Mouse (Mus musculus) left cerebral cortex, postnatal 10 days (tissue): ENCODE data around the gene Dlg2. TPM values are rescaled to one million over a fixed set of nuclear protein-coding genes. Genes with fewer than 3 reads are reported as not detected.
A peak's percentile ranks its signal among the peaks of the same experiment; 100 is the strongest.

Experiments
- DNase-seq, 2 experiments: peaks; one replicate each; pipeline ENCODE4 v3.0.0; 2021 to 2022; ENCODE audit warnings: low spot score in 2 of 2, mixed read lengths in 1 of 2; ENCODE audit errors: extremely low spot score in 1 of 2
- intact Hi-C: fragments of 180-260 bp; cut with DNase I; formaldehyde crosslinking; loops from one replicate; pipeline ENCODE4 v1.15.1; 2025
- total RNA-seq, 2 experiments: library from RNA; stranded (reverse); gene quantifications; 2 replicates each; pipeline ENCODE4 v1.2.3; 2021

Dlg2 gene
- total RNA-seq, 2 experiments from 2014 or later = 426 to 445 TPM

GRCm38 (mm10) chr7:91199372-91199771 is 722.9 kb downstream of the Dlg2 start:
- intact Hi-C loops = no loop called here
- DNase-seq = peak in 1 of 2 experiments; percentile 18

- intact Hi-C loops = no loop called here
- DNase-seq = peak in 1 of 2 experiments; percentile 77
Observed at GRCm38 (mm10) chr7:91208083-91208852, 731.8 kb downstream of the Dlg2 start.

GRCm38 (mm10) chr7:91208973-91209372 is 732.5 kb downstream of the Dlg2 start:
- intact Hi-C loops = no loop called here
- DNase-seq = no peak

- no peak for DNase-seq
- intact Hi-C loops = loop anchor here (10.0 kb wide), 2 partner anchors 117 to 517 kb away; no protein-coding TSS in a partner anchor
Observed at GRCm38 (mm10) chr7:91212236-91212635, 735.8 kb downstream of the Dlg2 start.

GRCm38 (mm10) chr7:91214921-91215320 is 738.4 kb downstream of the Dlg2 start:
- no peak for DNase-seq
- intact Hi-C loops = loop anchor here (10.0 kb wide), 2 partner anchors 120 to 520 kb away; no protein-coding TSS in a partner anchor

- peak in 1 of 2 experiments; percentile 26 for DNase-seq
- intact Hi-C loops = loop anchor here (10.0 kb wide), 2 partner anchors 124 to 524 kb away; no protein-coding TSS in a partner anchor
Observed at GRCm38 (mm10) chr7:91218321-91218987, 742.0 kb downstream of the Dlg2 start.

GRCm38 (mm10) chr7:91226442-91226841 is 750.0 kb downstream of the Dlg2 start:
- intact Hi-C loops = loop anchor here (10.0 kb wide), 1 partner anchor 712 kb away; no protein-coding TSS in a partner anchor

GRCm38 (mm10) chr7:91241718-91242117 is 765.2 kb downstream of the Dlg2 start:
- no peak for DNase-seq
- intact Hi-C loops = no loop called here

More at GRCm38 (mm10) chr7:91226442-91226841, 750.0 kb downstream of the Dlg2 start:
- DNase-seq = peak; percentile 35 to 75

GRCm38 (mm10) chr7:91261672-91262030 is 785.2 kb downstream of the Dlg2 start:
- intact Hi-C loops = loop anchor here (10.0 kb wide), 1 partner anchor 173 kb away; no protein-coding TSS in a partner anchor

GRCm38 (mm10) chr7:91262031-91262951 is 785.8 kb downstream of the Dlg2 start:
- intact Hi-C loops = loop anchor here (10.0 kb wide), 1 partner anchor 173 kb away; no protein-coding TSS in a partner anchor
- peak; percentile 26 to 48 for DNase-seq

More at GRCm38 (mm10) chr7:91261672-91262030, 785.2 kb downstream of the Dlg2 start:
- DNase-seq = no peak

- intact Hi-C loops = loop anchor here (10.0 kb wide), 1 partner anchor 172 kb away; no protein-coding TSS in a partner anchor
- peak in 1 of 2 experiments; percentile 20 for DNase-seq
Observed at GRCm38 (mm10) chr7:91262998-91263397, 786.5 kb downstream of the Dlg2 start.

- no peak for DNase-seq
- intact Hi-C loops = loop anchor here (10.0 kb wide), 1 partner anchor 167 kb away; no protein-coding TSS in a partner anchor
Observed at GRCm38 (mm10) chr7:91267764-91268163, 791.3 kb downstream of the Dlg2 start.

GRCm38 (mm10) chr7:91284167-91284566 is 807.7 kb downstream of the Dlg2 start:
- intact Hi-C loops = no loop called here
- DNase-seq = peak; percentile 40 to 46

- intact Hi-C loops = no loop called here
- no peak for DNase-seq
Observed at GRCm38 (mm10) chr7:91288324-91288723, 811.9 kb downstream of the Dlg2 start.

- intact Hi-C loops = no loop called here
- DNase-seq = peak in 1 of 2 experiments; percentile 46
Observed at GRCm38 (mm10) chr7:91296127-91296526, 819.7 kb downstream of the Dlg2 start.

GRCm38 (mm10) chr7:91311177-91311576 is 834.7 kb downstream of the Dlg2 start:
- no peak for DNase-seq
- intact Hi-C loops = no loop called here

GRCm38 (mm10) chr7:91345073-91345472 is 868.6 kb downstream of the Dlg2 start:
- intact Hi-C loops = no loop called here
- DNase-seq = no peak

- peak in 1 of 2 experiments; percentile 31 for DNase-seq
- intact Hi-C loops = no loop called here
Observed at GRCm38 (mm10) chr7:91369821-91370321, 893.4 kb downstream of the Dlg2 start.
